Mouse (Mus musculus): ENCODE measurements at regions not wholly inside any gene's neighbourhood (a gene's known extent, or its start where the extent isn't known, plus 50 kb on each side); places are given as distances from the start of the nearest gene placed in this dataset.

DNA sequence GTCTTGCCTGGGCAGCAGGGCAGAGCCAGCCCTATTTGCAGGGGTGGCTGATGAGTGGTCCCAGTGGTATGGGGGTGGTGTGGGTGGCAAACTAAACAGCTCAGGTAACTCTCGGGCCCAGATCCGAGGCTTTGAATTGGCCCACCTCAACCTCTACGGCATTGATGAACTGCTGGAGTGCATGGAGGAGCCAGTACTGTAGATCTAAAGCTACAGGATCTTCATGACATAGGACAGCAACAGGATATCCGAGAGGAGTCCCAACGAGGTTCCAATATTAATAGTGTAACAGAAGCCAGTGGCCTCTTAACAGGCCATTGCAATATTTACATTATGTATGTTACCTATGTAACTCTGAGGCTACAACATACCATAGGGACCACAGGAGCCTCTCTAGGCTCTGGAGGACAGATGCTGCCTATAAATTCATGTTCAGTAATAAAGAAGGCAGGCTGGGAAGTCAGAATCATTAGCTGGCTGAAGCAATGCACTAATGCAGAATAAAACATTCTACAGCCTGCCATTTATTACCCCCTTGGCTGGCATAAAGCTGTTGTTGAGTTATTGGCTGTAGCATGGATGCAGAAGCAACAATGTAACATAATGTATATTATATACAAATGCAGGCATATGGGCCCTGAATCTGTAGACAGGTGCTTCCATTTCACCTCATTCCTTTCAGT is 283.5 kb downstream of the Kif20b start:
- TF ChIP-seq CTCF (conservative IDR thresholded peaks at IDR 0.05; ENCODE audit: insufficient read depth, insufficient read length, low read depth, low read length) (no peak), POLR2A (IDR thresholded peaks at IDR 0.05; ENCODE audit: low read depth, low read length) (no peak)

Measured in kidney, adult 2 months (tissue).